Mouse (Mus musculus) midbrain, postnatal 0 days (tissue): ENCODE data around the gene Tmem50b. TPM values are rescaled to one million over a fixed set of nuclear protein-coding genes. Genes with fewer than 3 reads are reported as not detected.

ENCODE experiments used
- ATAC-seq: fragments of 200-750 bp; cut with Nextera tagmentation; 2 replicates; pipeline ENCODE4 v1.8.0; 2017; ENCODE audit warnings: moderate number of reproducible peaks, mild to moderate bottlenecking, moderate TSS enrichment, moderate library complexity; ENCODE audit not compliant: low FRiP score
- DNase-seq: peaks from one replicate; pipeline ENCODE4 v3.0.0-alpha.2; 2015; ENCODE audit warnings: low spot score
- H3K27ac ChIP-seq: fragments of 300-500 bp; sonication (generic); 2 replicates; pipeline ENCODE4 v1.5.1; 2014; ENCODE audit warnings: low read depth, mild to moderate bottlenecking, low read length, mixed read lengths
- H3K27me3 ChIP-seq: fragments of 300-500 bp; sonication (generic); 2 replicates; pipeline ENCODE4 v1.6.1; 2014; ENCODE audit warnings: low read length, control low read depth, mixed read lengths; ENCODE audit not compliant: insufficient read depth
- H3K36me3 ChIP-seq: fragments of 300-500 bp; sonication (generic); 2 replicates; pipeline ENCODE4 v1.6.1; 2014; ENCODE audit warnings: low read length, control low read depth, mixed read lengths; ENCODE audit not compliant: insufficient read depth
- H3K4me1 ChIP-seq: fragments of 300-500 bp; sonication (generic); 2 replicates; pipeline ENCODE4 v1.6.1; 2014; ENCODE audit warnings: mild to moderate bottlenecking, control low read depth, antibody characterized with exemption, low read length, mixed read lengths; ENCODE audit not compliant: insufficient read depth
- H3K4me2 ChIP-seq: fragments of 300-500 bp; sonication (generic); 2 replicates; pipeline ENCODE4 v1.6.1; 2014; ENCODE audit warnings: low read depth, mild to moderate bottlenecking, low read length, mixed read lengths; ENCODE audit not compliant: poor library complexity, severe bottlenecking
- H3K4me3 ChIP-seq: fragments of 300-500 bp; sonication (generic); 2 replicates; pipeline ENCODE4 v1.5.1; 2014; ENCODE audit warnings: low read depth, mild to moderate bottlenecking, low read length, moderate library complexity
- H3K9ac ChIP-seq: fragments of 300-500 bp; sonication (generic); replicated peaks from 2 replicates; pipeline ENCODE4 v1.6.1; 2014; ENCODE audit warnings: mild to moderate bottlenecking, low read length, moderate library complexity, mixed read lengths; ENCODE audit not compliant: poor library complexity, severe bottlenecking
- H3K9me3 ChIP-seq: fragments of 300-500 bp; sonication (generic); 2 replicates; pipeline ENCODE4 v1.6.1; 2016; ENCODE audit warnings: low read length, control low read depth
- CTCF ChIP-seq: IDR thresholded peaks from 2 replicates; pipeline ENCODE4 v1.5.1; 2016; ENCODE audit warnings: antibody characterized with exemption, mild to moderate bottlenecking
- WGBS: fragments of 180-500 bp; shearing (Covaris S2); extraction: QIAGEN DNeasy Blood & Tissue Kit; methylation state at CpG from one replicate; pipeline ENCODE4 v1.1.7; 2014; 5-methylcytosine and 5-hydroxymethylcytosine counted together
- microRNA-seq: library from miRNA; unstranded; fragments of <30 nt; microRNA quantifications from one replicate; pipeline ENCODE4, GENCODE M21; 2016; ENCODE audit warnings: borderline number of aligned reads
- polyA plus RNA-seq: library from polyadenylated mRNA; unstranded; fragments of >200 nt; fragmentation: Nextera tagmentation; extraction: Ambion mirVana; gene quantifications from 2 replicates; pipeline ENCODE4 v1.2.1, GENCODE M21; 2015
- total RNA-seq: library from RNA; depleted of rRNA; stranded (reverse); fragments of >200 nt; gene quantifications from 2 replicates; pipeline ENCODE4 v1.2.3, GENCODE M21; 2014; rRNA removed

Gene Tmem50b
- total and polyA plus RNA-seq, 2 experiments from 2014 or later = 78.2 to 103 TPM

- no peak for DNase-seq
- H3K9ac ChIP-seq = no peak overlapping the region
- H3K4me1 ChIP-seq = no peaks in the 10 kb centered on the region
- no peak for ATAC-seq
- no peaks in the 10 kb centered on the region for H3K27me3 ChIP-seq
- H3K36me3 ChIP-seq = no peaks in the 10 kb centered on the region
- no peaks in the 10 kb centered on the region for H3K9me3 ChIP-seq
- peak; percentile 64 for TF ChIP-seq CTCF
- no peak overlapping the region for H3K27ac ChIP-seq
- H3K4me2 ChIP-seq = no peak overlapping the region
- 78% methylated on average over 10 of the region's 10 CpGs for WGBS
- no peak overlapping the region for H3K4me3 ChIP-seq
These were observed 70.5 kb downstream of the Tmem50b start for GRCm38 (mm10) chr16:91527051-91527450.

- H3K4me3 ChIP-seq = no peak overlapping the region
- 93% methylated on average over 6 of the region's 6 CpGs for WGBS
- no peak for ATAC-seq
These were observed 71.3 kb downstream of the Tmem50b start for GRCm38 (mm10) chr16:91526274-91526673.

More at GRCm38 (mm10) chr16:91526274-91526673, 71.3 kb downstream of the Tmem50b start:
- H3K27ac ChIP-seq = no peak overlapping the region
- no peak overlapping the region for H3K4me2 ChIP-seq
- H3K9me3 ChIP-seq = no peaks in the 10 kb centered on the region
- no peak for DNase-seq
- no peak for TF ChIP-seq CTCF
- H3K4me1 ChIP-seq = no peaks in the 10 kb centered on the region
- H3K36me3 ChIP-seq = no peaks in the 10 kb centered on the region
- no peak overlapping the region for H3K9ac ChIP-seq
- no peaks in the 10 kb centered on the region for H3K27me3 ChIP-seq

Small RNAs within 50 kb of the gene (microRNA-seq; reads per million reads assigned to microRNA genes)
- gene Mir6367 = not detected

Other genes starting within 250 kb of the Tmem50b start
- 32.2 and 33.5 TPM in 2 replicates for gene Ifnar2, start 225.0 kb downstream of the Tmem50b start, total RNA-seq
- 40.1 and 47.5 TPM in 2 replicates for gene Ifnar2, start 225.0 kb downstream of the Tmem50b start, polyA plus RNA-seq
- gene Gm21970, start 206.1 kb downstream of the Tmem50b start, total RNA-seq = not detected in 2 replicates
- not detected in 2 replicates for gene Gm21970, start 206.1 kb downstream of the Tmem50b start, polyA plus RNA-seq
- gene Il10rb, start 191.6 kb downstream of the Tmem50b start, total RNA-seq = 5.5 and 7.5 TPM in 2 replicates
- gene Il10rb, start 191.6 kb downstream of the Tmem50b start, polyA plus RNA-seq = 10.5 and 12.8 TPM in 2 replicates
- gene Ifnar1, start 112.6 kb downstream of the Tmem50b start, total RNA-seq = 61.1 and 78.9 TPM in 2 replicates
- gene Ifnar1, start 112.6 kb downstream of the Tmem50b start, polyA plus RNA-seq = 30.9 and 32.4 TPM in 2 replicates
- 59.3 and 75.1 TPM in 2 replicates for gene Ifngr2, start 50.7 kb downstream of the Tmem50b start, total RNA-seq
- gene Ifngr2, start 50.7 kb downstream of the Tmem50b start, polyA plus RNA-seq = 140 and 141 TPM in 2 replicates
- gene Dnajc28, start 21.2 kb upstream of the Tmem50b start, total RNA-seq = 3.9 and 6.1 TPM in 2 replicates
- gene Dnajc28, start 21.2 kb upstream of the Tmem50b start, polyA plus RNA-seq = 2.6 and 4.3 TPM in 2 replicates
- gene Gart, start 49.2 kb upstream of the Tmem50b start, total RNA-seq = 33.8 and 40.5 TPM in 2 replicates
- 38.2 and 45.2 TPM in 2 replicates for gene Gart, start 49.2 kb upstream of the Tmem50b start, polyA plus RNA-seq
- 256 and 257 TPM in 2 replicates for gene Son, start 49.7 kb upstream of the Tmem50b start, total RNA-seq
- gene Son, start 49.7 kb upstream of the Tmem50b start, polyA plus RNA-seq = 82.3 and 98.4 TPM in 2 replicates
- 18.3 and 28.8 TPM in 2 replicates for gene Donson, start 91.0 kb upstream of the Tmem50b start, total RNA-seq
- 14.0 and 15.5 TPM in 2 replicates for gene Donson, start 91.0 kb upstream of the Tmem50b start, polyA plus RNA-seq
- gene Cryzl1, start 131.2 kb upstream of the Tmem50b start, total RNA-seq = 42.9 and 68.7 TPM in 2 replicates
- gene Cryzl1, start 131.2 kb upstream of the Tmem50b start, polyA plus RNA-seq = 93.0 and 100 TPM in 2 replicates
- gene Itsn1, start 131.5 kb upstream of the Tmem50b start, total RNA-seq = 78.7 and 84.7 TPM in 2 replicates
- 34.0 and 34.7 TPM in 2 replicates for gene Itsn1, start 131.5 kb upstream of the Tmem50b start, polyA plus RNA-seq